Mouse (Mus musculus) cerebellum, adult 2 months (tissue): ENCODE measurements around the gene Sac3d1.

Experiments used
- CTCF ChIP-seq: fragments of 200-500 bp; IDR thresholded peaks from 2 replicates; pipeline ENCODE4 v1.5.1; 2011; ENCODE audit warnings: low read depth, mild to moderate bottlenecking, control low read depth, low read length, moderate library complexity, borderline replicate concordance; ENCODE audit not compliant: insufficient read depth
- POLR2A ChIP-seq: fragments of 200-500 bp; IDR thresholded peaks from 2 replicates; pipeline ENCODE4 v1.6.1; 2011; ENCODE audit warnings: low read length, control low read depth, borderline replicate concordance; ENCODE audit not compliant: insufficient read depth

- TF ChIP-seq CTCF (no peak), POLR2A (peak; percentile 53; the same call in 1 of the 2 replicates)
Observed at GRCm38 (mm10) chr19:6084478-6085248, 33.8 kb downstream of the Sac3d1 start, which contains the start of the genes Zfpl1 and Cdca5.
